Mouse (Mus musculus): ENCODE data around the gene Nrtn.

DNA sequence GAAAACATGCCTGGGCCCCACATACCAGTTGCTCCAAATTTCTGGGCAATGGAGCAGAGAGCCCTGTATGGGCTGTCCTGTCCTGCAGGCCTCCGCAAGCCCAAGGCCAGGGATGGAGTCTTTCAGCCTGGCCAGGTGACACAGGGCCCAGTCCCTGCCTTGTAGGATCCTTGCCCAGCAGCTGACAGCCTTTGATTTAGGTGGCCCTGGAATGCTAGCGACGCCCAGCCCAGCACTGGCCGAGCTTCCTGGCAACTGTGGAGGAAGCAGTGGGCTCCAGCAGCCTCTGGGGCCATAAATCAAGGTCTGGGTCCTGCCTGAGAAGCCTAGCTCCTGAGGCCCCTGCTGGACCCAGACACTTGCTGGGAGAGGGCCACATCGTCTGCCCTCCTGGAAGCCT is 34.9 kb downstream of the Nrtn start:
- TF ChIP-seq CTCF (IDR thresholded peaks at IDR 0.05; ENCODE audit: low read depth) (no peak), EP300 (optimal IDR thresholded peaks at IDR 0.05) (no peak)
